Mouse (Mus musculus) heart, adult 18-20 months (tissue): Measurements from ENCODE around the gene Ndufb10. TPM values are rescaled to one million over a fixed set of nuclear protein-coding genes. Genes with fewer than 3 reads are reported as not detected.
"Not testable (repeated sequence)": the region's sequence is repeated elsewhere in the genome, so short reads cannot be mapped to it uniquely, and the experiment has no call there.

Experiments used
- DNase-seq, 2 experiments: peaks; one replicate each; pipeline ENCODE4 v3.0.0; 2021 to 2022; ENCODE audit warnings: mixed read lengths in 1 of 2
- total RNA-seq, 2 experiments: library from RNA; stranded (reverse); gene quantifications; 2 replicates each; pipeline ENCODE4 v1.2.3; 2021

Ndufb10 gene
- total RNA-seq, 2 experiments from 2014 or later = 976 to 1,178 TPM

GRCm38 (mm10) chr17:24734513-24734912 is 10.2 kb upstream of the Ndufb10 start:
- no peak for DNase-seq

- DNase-seq = no peak
Observed at GRCm38 (mm10) chr17:24733434-24734050, 9.3 kb upstream of the Ndufb10 start.

- peak; percentile 71 to 85 for DNase-seq
Observed at GRCm38 (mm10) chr17:24732233-24732935, 8.1 kb upstream of the Ndufb10 start.

GRCm38 (mm10) chr17:24730787-24731186 is 6.5 kb upstream of the Ndufb10 start:
- no peak for DNase-seq

GRCm38 (mm10) chr17:24729067-24729466 is 4.8 kb upstream of the Ndufb10 start:
- DNase-seq = peak in 1 of 2 experiments; percentile 47

GRCm38 (mm10) chr17:24728184-24728583 is 3.9 kb upstream of the Ndufb10 start:
- no peak for DNase-seq

- peak; percentile 66 to 75 for DNase-seq
Observed at GRCm38 (mm10) chr17:24727618-24728017, 3.3 kb upstream of the Ndufb10 start, which contains the start of gene Rpl3l. Rpl3l (plus strand) TSS chr17:24727820.

- DNase-seq = no peak
Observed at GRCm38 (mm10) chr17:24725637-24726390, 1.5 kb upstream of the Ndufb10 start.

GRCm38 (mm10) chr17:24723881-24724180 is 447 bp downstream of the Ndufb10 start:
- DNase-seq = no peak

- DNase-seq = no peak
Observed at GRCm38 (mm10) chr17:24723122-24723880, 977 bp downstream of the Ndufb10 start.

GRCm38 (mm10) chr17:24722220-24722924 is 1.9 kb downstream of the Ndufb10 start:
- no peak for DNase-seq

GRCm38 (mm10) chr17:24721383-24721955 is 2.8 kb downstream of the Ndufb10 start:
- not testable (repeated sequence) for DNase-seq

GRCm38 (mm10) chr17:24720616-24721015 is 3.7 kb downstream of the Ndufb10 start:
- not testable (repeated sequence) for DNase-seq

GRCm38 (mm10) chr17:24719494-24720222 is 4.6 kb downstream of the Ndufb10 start:
- peak; percentile 97 to 99 for DNase-seq

GRCm38 (mm10) chr17:24718938-24719337 is 5.3 kb downstream of the Ndufb10 start:
- DNase-seq = not testable (repeated sequence)

GRCm38 (mm10) chr17:24717943-24718342 is 6.3 kb downstream of the Ndufb10 start, which contains the start of the genes Rnf151 and Rps2:
Rnf151 (minus strand) TSS chr17:24718063.
Rps2 (plus strand) TSS chr17:24718116.
- DNase-seq = no peak

- DNase-seq = no peak
Observed at GRCm38 (mm10) chr17:24716166-24716682, 8.1 kb downstream of the Ndufb10 start.

GRCm38 (mm10) chr17:24715556-24715955 is 8.7 kb downstream of the Ndufb10 start:
- no peak for DNase-seq

GRCm38 (mm10) chr17:24708646-24709045 is 15.6 kb downstream of the Ndufb10 start:
- no peak for DNase-seq

- no peak for DNase-seq
Observed at GRCm38 (mm10) chr17:24707801-24708425, 16.4 kb downstream of the Ndufb10 start.
